Mouse (Mus musculus): ENCODE results near the gene Mif4gd.

DNA sequence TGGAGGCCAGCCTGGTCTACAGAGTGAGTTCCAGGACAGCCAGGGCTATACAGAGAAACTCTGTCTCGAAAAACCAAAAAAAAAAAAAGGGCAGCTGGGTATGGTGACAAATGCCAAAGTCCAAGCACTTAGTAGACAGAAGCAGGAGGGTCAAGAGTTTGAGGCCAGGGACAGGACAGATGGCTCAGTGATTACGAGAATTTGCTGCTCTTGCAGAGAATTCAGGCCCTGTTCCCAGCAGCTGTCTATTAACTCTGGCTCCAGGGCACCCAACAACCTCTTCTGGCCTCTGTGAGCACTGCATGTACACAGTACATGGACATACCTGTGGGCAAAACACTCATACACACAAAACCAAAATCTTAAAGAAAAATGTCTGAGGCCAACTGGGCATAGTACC is 5.2 kb upstream of the Mif4gd start:
- TF ChIP-seq GATA1 (IDR thresholded peaks at IDR 0.05; ENCODE audit: borderline replicate concordance, low read length) (no peak), FLI1 (IDR thresholded peaks at IDR 0.05; ENCODE audit: low read length) (no peak)
